In the genomic region with DNA sequence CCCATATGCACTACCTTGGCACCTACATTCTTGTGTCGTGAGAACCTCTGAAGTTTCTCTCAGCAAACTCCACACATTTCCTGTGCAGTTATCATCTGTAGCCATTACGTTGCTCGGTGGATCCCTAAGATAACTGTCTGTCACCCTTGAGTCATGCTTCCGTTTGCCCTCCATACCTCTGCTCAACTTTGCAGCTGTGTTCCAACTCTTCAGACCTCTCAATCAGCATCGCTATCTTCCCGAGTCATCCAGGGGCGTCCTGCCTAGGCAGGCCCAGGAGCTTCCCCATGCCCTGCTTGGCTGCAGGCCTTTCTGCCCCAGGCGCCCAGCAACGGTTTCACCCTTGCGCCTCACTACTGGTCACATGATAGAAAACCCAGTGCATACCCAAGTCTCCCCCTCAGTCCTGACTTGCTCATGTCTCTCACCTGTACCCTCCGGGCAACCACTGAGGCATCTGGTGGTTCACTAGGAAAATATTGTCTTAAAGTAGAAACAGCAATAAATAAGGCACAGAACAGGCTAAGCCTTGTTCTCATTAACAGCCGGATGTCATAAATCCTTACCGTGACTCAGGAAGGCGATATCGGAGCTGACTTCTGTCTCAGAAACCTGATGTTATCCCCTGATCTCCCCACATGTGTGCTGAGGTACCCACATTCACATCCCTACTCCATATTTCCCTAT, we compare ENCODE assay signal across 15 mouse cellular contexts. TPM values are rescaled to one million over a fixed set of nuclear protein-coding genes. Genes with fewer than 3 reads are reported as not detected.
A peak's percentile ranks its signal among the peaks of the same experiment; 100 is the strongest.
DNase-seq lines count a peak whose midpoint lies in the region; ATAC-seq lines count a peak whose summit lies in the region.
"Had no signal": no experiment of that assay in that cellular context is flagged by ENCODE, and none has a peak within 500 bp of the region (broad histone marks: within the 10 kb centered on the region; RNA-seq: fewer than 3 reads in every experiment).

No protein-coding gene starts in this region.

- no peaks in the 10 kb centered on the region for H3K36me3 ChIP-seq in limb, embryonic 11.5 days (ENCODE audit: control insufficient read depth, insufficient read depth, low read length)

- ATAC-seq in limb, embryonic 11.5 days (ENCODE audit: insufficient number of reproducible peaks, low FRiP score, low TSS enrichment, low read depth): peak; percentile 5; the same call in 1 of the 2 replicates
- ATAC-seq in megakaryocyte progenitor cell, adult 5-6 weeks (replicated peaks; ENCODE audit: poor library complexity): peak; percentile 49
- ATAC-seq in monocyte, adult 5-6 weeks (replicated peaks; ENCODE audit: insufficient number of reproducible peaks, low FRiP score, low TSS enrichment, poor library complexity, severe bottlenecking): no peak

- no peak overlapping the region for H3K4me3 ChIP-seq in brown adipose tissue, adult 24 weeks (ENCODE audit: insufficient read depth, low read depth, low read length)
- no peak overlapping the region for H3K4me3 ChIP-seq in limb, embryonic 11.5 days (ENCODE audit: low read depth, low read length)

- H3K4me2 ChIP-seq in limb, embryonic 11.5 days (ENCODE audit: low read depth, severe bottlenecking): no peak overlapping the region

- H3K9ac ChIP-seq in limb, embryonic 11.5 days (ENCODE audit: low read length): no peak overlapping the region

- H3K4me1 ChIP-seq in brown adipose tissue, adult 24 weeks (ENCODE audit: control insufficient read depth, insufficient read depth, insufficient read length, low read length): peaks cover 7% of the 10 kb centered on the region; the same call in 1 of the 2 replicates
- peaks cover 23% of the 10 kb centered on the region for H3K4me1 ChIP-seq in limb, embryonic 11.5 days (ENCODE audit: control insufficient read depth, insufficient read depth, low read length)

- peak overlapping the region; percentile 17; the same call in 1 of the 2 replicates for H3K27ac ChIP-seq in brown adipose tissue, adult 24 weeks (replicated peaks; ENCODE audit: low read depth, low read length)
- peak overlapping the region; percentile 65 for H3K27ac ChIP-seq in limb, embryonic 11.5 days (replicated peaks; ENCODE audit: low read depth, low read length)

- H3K9me3 ChIP-seq in limb, embryonic 11.5 days (ENCODE audit: control insufficient read depth, low read length): no peaks in the 10 kb centered on the region

- peak; percentile 72 for DNase-seq in CD4-positive helper T cell, adult 2 months (ENCODE audit: low read depth, low spot score)
- peak; percentile 65 for DNase-seq in limb, embryonic 11.5 days (ENCODE audit: low spot score)
- no peak for DNase-seq in frontal cortex, postnatal 25 days (ENCODE audit: low spot score in 2 of 2)
- DNase-seq in ovary, postnatal 10 days (ENCODE audit: low spot score): no peak
- DNase-seq in cerebellum, postnatal 14 days: no peak
- DNase-seq: adrenal gland, adult 2 months; cerebellum, postnatal 25 days; gastrocnemius, postnatal 10 days; heart, postnatal 4 days; kidney, postnatal 4 days; right cerebral cortex, postnatal 25 days had no signal

- 45% methylated on average over 15 of the region's 15 CpGs for WGBS in limb, embryonic 11.5 days

- no peaks in the 10 kb centered on the region for H3K27me3 ChIP-seq in limb, embryonic 11.5 days (ENCODE audit: control insufficient read depth, insufficient read depth, low read length)

RNA-seq across cellular contexts. Expression of a gene that starts 4.8 kb away (rescaled TPM):
- 6.1 and 8.2 TPM in 2 replicates for polyA plus RNA-seq in brown adipose tissue, adult 24 weeks (2012; ENCODE audit: insufficient read depth, insufficient read length, missing spikeins)
- polyA plus RNA-seq in limb, embryonic 11.5 days (2014; fragmentation: Nextera tagmentation; extraction: Ambion mirVana): 20.2 and 22.1 TPM in 2 replicates
- total RNA-seq in megakaryocyte progenitor cell, adult 5-6 weeks (2015): 10.8 and 18.1 TPM in 2 replicates
- total RNA-seq in megakaryocyte progenitor cell, adult 5-6 weeks (2017): 16.0 and 20.8 TPM in 2 replicates
- 20.1 to 30.8 TPM (median 22.6 TPM) in 3 replicates for total RNA-seq in monocyte, adult 5-6 weeks (2017)

RNA-seq across cellular contexts. Expression of a gene that starts 24.6 kb away (rescaled TPM):
- polyA plus RNA-seq in brown adipose tissue, adult 24 weeks (2012; ENCODE audit: insufficient read depth, insufficient read length, missing spikeins): not detected in 2 replicates
- 2.6 and 2.7 TPM in 2 replicates for polyA plus RNA-seq in limb, embryonic 11.5 days (2014; fragmentation: Nextera tagmentation; extraction: Ambion mirVana)
- total RNA-seq in megakaryocyte progenitor cell, adult 5-6 weeks (2015): 20.5 and 28.0 TPM in 2 replicates
- 48.6 and 57.7 TPM in 2 replicates for total RNA-seq in megakaryocyte progenitor cell, adult 5-6 weeks (2017)
- total RNA-seq in monocyte, adult 5-6 weeks (2017): 10.3 to 11.8 TPM (median 11.5 TPM) in 3 replicates

RNA-seq across cellular contexts. Expression of a gene that starts 45.6 kb away (rescaled TPM):
- polyA plus RNA-seq in brown adipose tissue, adult 24 weeks (2012; ENCODE audit: insufficient read depth, insufficient read length, missing spikeins): not detected in 2 replicates
- not detected in 2 replicates for polyA plus RNA-seq in limb, embryonic 11.5 days (2014; fragmentation: Nextera tagmentation; extraction: Ambion mirVana)
- total RNA-seq in megakaryocyte progenitor cell, adult 5-6 weeks (2015): not detected in 2 replicates
- total RNA-seq in megakaryocyte progenitor cell, adult 5-6 weeks (2017): not detected in 2 replicates
- total RNA-seq in monocyte, adult 5-6 weeks (2017): not detected in 3 replicates
- total RNA-seq: adrenal gland, adult 2 months; gastrocnemius, postnatal 10 days; heart, postnatal 4 days; liver, adult 2 months had no signal
- polyA plus RNA-seq: adrenal gland, adult 2 months; liver, adult 2 months had no signal

RNA-seq across cellular contexts. Expression of a gene that starts 57.5 kb away (rescaled TPM):
- polyA plus RNA-seq in brown adipose tissue, adult 24 weeks (2012; ENCODE audit: insufficient read depth, insufficient read length, missing spikeins): not detected in 2 replicates
- polyA plus RNA-seq in limb, embryonic 11.5 days (2014; fragmentation: Nextera tagmentation; extraction: Ambion mirVana): not detected in 2 replicates
- total RNA-seq in megakaryocyte progenitor cell, adult 5-6 weeks (2015): 0.07 TPM in 1 of 2 replicates, not detected in the other
- total RNA-seq in megakaryocyte progenitor cell, adult 5-6 weeks (2017): not detected in 2 replicates
- 1.7 TPM in 1 of 3 replicates, not detected in the others for total RNA-seq in monocyte, adult 5-6 weeks (2017)
- total RNA-seq: adrenal gland, adult 2 months; heart, postnatal 4 days; liver, adult 2 months had no signal
- polyA plus RNA-seq: adrenal gland, adult 2 months; liver, adult 2 months had no signal

Comparison
In these comparisons a context has a peak if more than half of its experiments do, and no peak if none do; other contexts are left out.
1. DNase-seq: peak in CD4-positive helper T cell, adult 2 months (single experiment) and limb, embryonic 11.5 days (single experiment); none in frontal cortex, postnatal 25 days (0 of 2), ovary, postnatal 10 days (single experiment) and cerebellum, postnatal 14 days (0 of 2).